Mouse (Mus musculus): ENCODE results near the gene Ahdc1. TPM values are rescaled to one million over a fixed set of nuclear protein-coding genes. Genes with fewer than 3 reads are reported as not detected.
A peak's percentile ranks its signal among the peaks of the same experiment; 100 is the strongest.

Gene Ahdc1
- total RNA-seq, 2 experiments from 2014 or later, result 27.4 to 31.7 TPM

GRCm38 (mm10) chr4:133032410-133033095 is 21.5 kb downstream of the Ahdc1 start:
- intact Hi-C loops (cut with DNase I), result no loop called here
- DNase-seq, result no peak

GRCm38 (mm10) chr4:133034478-133034877 is 23.4 kb downstream of the Ahdc1 start:
- no peak for DNase-seq
- intact Hi-C loops (cut with DNase I), result no loop called here

- intact Hi-C loops (cut with DNase I), result no loop called here
These were observed 24.4 kb downstream of the Ahdc1 start for GRCm38 (mm10) chr4:133035446-133035845.

GRCm38 (mm10) chr4:133035946-133036345 is 24.9 kb downstream of the Ahdc1 start:
- intact Hi-C loops (cut with DNase I), result loop anchor here (2.0 kb wide), 1 partner anchor 19 kb away; no protein-coding TSS in a partner anchor
- no peak for DNase-seq

More at GRCm38 (mm10) chr4:133035446-133035845, 24.4 kb downstream of the Ahdc1 start:
- no peak for DNase-seq

GRCm38 (mm10) chr4:133037293-133037692 is 26.2 kb downstream of the Ahdc1 start:
- no peak for DNase-seq
- intact Hi-C loops (cut with DNase I), result loop anchor here (2.0 kb wide), 1 partner anchor 20 kb away; no protein-coding TSS in a partner anchor

- intact Hi-C loops (cut with DNase I), result loop anchor here (2.0 kb wide), 1 partner anchor 21 kb away; no protein-coding TSS in a partner anchor
- no peak for DNase-seq
These were observed 26.7 kb downstream of the Ahdc1 start for GRCm38 (mm10) chr4:133037798-133038197.

- intact Hi-C loops (cut with DNase I), result no loop called here
- DNase-seq, result peak in 1 of 2 experiments; percentile 67
These were observed 27.6 kb downstream of the Ahdc1 start for GRCm38 (mm10) chr4:133038521-133039115.

GRCm38 (mm10) chr4:133039116-133039819 is 28.2 kb downstream of the Ahdc1 start:
- no peak for DNase-seq
- intact Hi-C loops (cut with DNase I), result no loop called here

- intact Hi-C loops (cut with DNase I), result no loop called here
- DNase-seq, result no peak
These were observed 28.8 kb downstream of the Ahdc1 start for GRCm38 (mm10) chr4:133039832-133040231.

GRCm38 (mm10) chr4:133040241-133040904 is 29.3 kb downstream of the Ahdc1 start:
- no peak for DNase-seq
- intact Hi-C loops (cut with DNase I), result no loop called here

GRCm38 (mm10) chr4:133042244-133042643 is 31.2 kb downstream of the Ahdc1 start:
- DNase-seq, result no peak
- intact Hi-C loops (cut with DNase I), result no loop called here

- intact Hi-C loops (cut with DNase I), result no loop called here
These were observed 31.9 kb downstream of the Ahdc1 start for GRCm38 (mm10) chr4:133042651-133043635.

GRCm38 (mm10) chr4:133043798-133044646 is 33.0 kb downstream of the Ahdc1 start:
- DNase-seq, result peak; percentile 77 to 78
- intact Hi-C loops (cut with DNase I), result no loop called here

More at GRCm38 (mm10) chr4:133042651-133043635, 31.9 kb downstream of the Ahdc1 start:
- no peak for DNase-seq

- no peak for DNase-seq
- intact Hi-C loops (cut with DNase I), result no loop called here
These were observed 33.6 kb downstream of the Ahdc1 start for GRCm38 (mm10) chr4:133044647-133045094.

- no peak for DNase-seq
- intact Hi-C loops (cut with DNase I), result no loop called here
These were observed 34.9 kb downstream of the Ahdc1 start for GRCm38 (mm10) chr4:133045771-133046474.

- intact Hi-C loops (cut with DNase I), result no loop called here
These were observed 35.8 kb downstream of the Ahdc1 start for GRCm38 (mm10) chr4:133046691-133047352.

GRCm38 (mm10) chr4:133047353-133048105 is 36.5 kb downstream of the Ahdc1 start:
- intact Hi-C loops (cut with DNase I), result no loop called here
- no peak for DNase-seq

More at GRCm38 (mm10) chr4:133046691-133047352, 35.8 kb downstream of the Ahdc1 start:
- no peak for DNase-seq

Data from gastrocnemius, postnatal 36 days (tissue).